Mouse (Mus musculus): ENCODE results near the gene Shld2. TPM values are rescaled to one million over a fixed set of nuclear protein-coding genes. Genes with fewer than 3 reads are reported as not detected.

Gene Shld2
- polyA plus RNA-seq, 1 experiment from 2014 or later = 10.0 TPM

Other genes with a start within 250 kb of the Shld2 start
- 5.3 and 6.6 TPM in 2 replicates for gene Anxa8, start 224.5 kb downstream of the Shld2 start, polyA plus RNA-seq (2014; fragmentation: Nextera tagmentation; extraction: Ambion mirVana)
- not detected in 2 replicates for gene A630023A22Rik, start 207.7 kb downstream of the Shld2 start, polyA plus RNA-seq (2014; fragmentation: Nextera tagmentation; extraction: Ambion mirVana)
- 0.20 TPM in 1 of 2 replicates, not detected in the other for gene Npy4r, start 158.0 kb downstream of the Shld2 start, polyA plus RNA-seq (2014; fragmentation: Nextera tagmentation; extraction: Ambion mirVana)
- gene Gprin2, start 108.8 kb downstream of the Shld2 start, polyA plus RNA-seq (2014; fragmentation: Nextera tagmentation; extraction: Ambion mirVana) = 0.32 and 0.36 TPM in 2 replicates
- 0.06 TPM in 1 of 2 replicates, not detected in the other for gene Syt15, start 90.9 kb downstream of the Shld2 start, polyA plus RNA-seq (2014; fragmentation: Nextera tagmentation; extraction: Ambion mirVana)
- gene Glud1, start 234 bp upstream of the Shld2 start, polyA plus RNA-seq (2014; fragmentation: Nextera tagmentation; extraction: Ambion mirVana) = 97.2 and 97.5 TPM in 2 replicates
- gene Fam25c, start 44.9 kb upstream of the Shld2 start, polyA plus RNA-seq (2014; fragmentation: Nextera tagmentation; extraction: Ambion mirVana) = not detected in 2 replicates
- 50.6 and 76.6 TPM in 2 replicates for gene Sncg, start 64.3 kb upstream of the Shld2 start, polyA plus RNA-seq (2014; fragmentation: Nextera tagmentation; extraction: Ambion mirVana)
- gene Mmrn2, start 65.0 kb upstream of the Shld2 start, polyA plus RNA-seq (2014; fragmentation: Nextera tagmentation; extraction: Ambion mirVana) = 5.4 and 5.8 TPM in 2 replicates
- gene Bmpr1a, start 192.8 kb upstream of the Shld2 start, polyA plus RNA-seq (2014; fragmentation: Nextera tagmentation; extraction: Ambion mirVana) = 73.2 and 80.9 TPM in 2 replicates
- not detected in 2 replicates for gene 9230112D13Rik, start 212.3 kb upstream of the Shld2 start, polyA plus RNA-seq (2014; fragmentation: Nextera tagmentation; extraction: Ambion mirVana)